ENCODE assay signal across 18 mouse cellular contexts in genomic region chr15:100230655-100231054, GRCm38 (mm10). TPM values are rescaled to one million over a fixed set of nuclear protein-coding genes. Genes with fewer than 3 reads are reported as not detected.
DNase-seq lines count a peak whose midpoint lies in the region; ATAC-seq and TF ChIP-seq lines count a peak whose summit lies in the region.
"Had no signal": no experiment of that assay in that cellular context is flagged by ENCODE, and none has a peak within 500 bp of the region (broad histone marks: within the 10 kb centered on the region; RNA-seq: fewer than 3 reads in every experiment).

No protein-coding gene starts in this region.

- H3K27ac ChIP-seq in liver, adult 2 months (replicated peaks; ENCODE audit: insufficient read depth, low read depth, low read length): no peak overlapping the region
- H3K27ac ChIP-seq in CH12.LX (ENCODE audit: insufficient read depth, low read depth): no peak overlapping the region
- H3K27ac ChIP-seq in liver, postnatal 0 days (ENCODE audit: low read depth): no peak overlapping the region
- H3K27ac ChIP-seq: hindbrain, embryonic 14.5 days; limb, embryonic 15.5 days had no signal

- no peak for TF ChIP-seq EP300 in CH12.LX (IDR thresholded peaks at IDR 0.05; ENCODE audit: low read length)
- no peak for TF ChIP-seq EP300 in liver, postnatal 0 days (IDR thresholded peaks at IDR 0.05; ENCODE audit: low read depth)

- no peak overlapping the region for H3K4me2 ChIP-seq in CH12.LX (ENCODE audit: insufficient read depth, low read depth, poor library complexity, severe bottlenecking)
- H3K4me2 ChIP-seq in liver, postnatal 0 days (ENCODE audit: low read depth, low read length): no peak overlapping the region
- H3K4me2 ChIP-seq: hindbrain, embryonic 14.5 days; limb, embryonic 15.5 days had no signal

- peak; percentile 18 for DNase-seq in liver, adult 2 months (ENCODE audit: extremely low read depth, low read depth, low spot score)
- DNase-seq in liver (no peak), CH12.LX (ENCODE audit: extremely low read depth) (peak; percentile 35), NIH3T3 (ENCODE audit: low read depth) (peak; percentile 12)
- no peak for DNase-seq in liver, postnatal 0 days
- DNase-seq in adrenal gland, postnatal 25 days: no peak
- no peak for DNase-seq in right cerebral cortex, postnatal 25 days
- DNase-seq: adrenal gland, postnatal 36 days; cerebellum, adult 11 months; forebrain, postnatal 0 days; gastrocnemius, postnatal 14 days had no signal

- TF ChIP-seq RAD21 in CH12.LX (IDR thresholded peaks at IDR 0.05; ENCODE audit: low read depth, low read length): no peak; the same call in 1 of the 2 replicates

- peaks cover 17% of the 10 kb centered on the region; the same call in 1 of the 2 replicates for H3K4me1 ChIP-seq in liver, adult 2 months (ENCODE audit: control insufficient read depth, insufficient read depth, low read length)
- peaks cover 3 to 37% of the 10 kb centered on the region in 2 experiments for H3K4me1 ChIP-seq in CH12.LX (ENCODE audit: control insufficient read depth in 1 of 2, insufficient read depth in 2 of 2)
- peaks cover 34% of the 10 kb centered on the region for H3K4me1 ChIP-seq in liver, postnatal 0 days (ENCODE audit: insufficient read depth)

- peaks cover 20% of the 10 kb centered on the region for H3K36me3 ChIP-seq in liver, adult 2 months (ENCODE audit: control insufficient read depth, insufficient read depth, low read length)
- peaks cover 20 to 41% of the 10 kb centered on the region in 2 experiments for H3K36me3 ChIP-seq in CH12.LX (replicated peaks in 1 of 2; ENCODE audit: control insufficient read depth in 1 of 2, insufficient read depth in 1 of 2, low read length in 1 of 2)
- peaks cover 28% of the 10 kb centered on the region for H3K36me3 ChIP-seq in liver, postnatal 0 days (replicated peaks; ENCODE audit: insufficient read depth, low read length)

- dilution Hi-C loops in CH12.LX (cut with MboI; ENCODE audit: extremely low pct_ligation_motif_present, extremely low pct_unique_long_range_greater_than_20kb, low sequenced_read_pairs): no loop called here

- no peaks in the 10 kb centered on the region for H3K27me3 ChIP-seq in liver, adult 2 months (ENCODE audit: control insufficient read depth, insufficient read depth, low read length)
- no peaks in the 10 kb centered on the region for H3K27me3 ChIP-seq in CH12.LX (replicated peaks)
- no peaks in the 10 kb centered on the region for H3K27me3 ChIP-seq in liver, postnatal 0 days (ENCODE audit: insufficient read depth, low read length)
- H3K27me3 ChIP-seq: limb, embryonic 15.5 days; Patski had no signal

- H3K4me3 ChIP-seq in liver, adult 2 months (ENCODE audit: insufficient read depth, low read depth, low read length): no peak overlapping the region
- H3K4me3 ChIP-seq in CH12.LX (replicated peaks in 1 of 3; ENCODE audit: low read depth in 2 of 3, low read length in 2 of 3, poor library complexity in 1 of 3): no peak overlapping the region
- H3K4me3 ChIP-seq in liver, postnatal 0 days (ENCODE audit: low read depth, low read length): no peak overlapping the region
- H3K4me3 ChIP-seq: limb, embryonic 15.5 days had no signal

- in situ Hi-C loops in CH12.LX (cut with MboI; ENCODE audit: low pct_ligation_motif_present, low pct_unique_long_range_greater_than_20kb, low sequenced_read_pairs): no loop called here

- WGBS in liver, adult 2 months: 22% methylated on average over 1 of the region's 1 CpGs
- WGBS in liver, postnatal 0 days (ENCODE audit: insufficient replicate concordance): 53% methylated on average over 1 of the region's 1 CpGs

- TF ChIP-seq POLR2A in liver, adult 2 months (IDR thresholded peaks at IDR 0.05; ENCODE audit: extremely low read depth, insufficient read depth, low read length): no peak
- TF ChIP-seq POLR2A in CH12.LX (IDR thresholded peaks at IDR 0.05; ENCODE audit: low read depth, low read length): no peak

- ATAC-seq in liver, postnatal 0 days: no peak
- ATAC-seq: forebrain, postnatal 0 days; Patski had no signal

- H3K9me3 ChIP-seq in CH12.LX (replicated peaks; ENCODE audit: low read length): no peaks in the 10 kb centered on the region
- no peaks in the 10 kb centered on the region for H3K9me3 ChIP-seq in liver, postnatal 0 days (ENCODE audit: low read length)
- H3K9me3 ChIP-seq: limb, embryonic 15.5 days had no signal

- TF ChIP-seq CTCF in liver, adult 2 months (IDR thresholded peaks at IDR 0.05; ENCODE audit: low read depth, low read length): 0 out of 2 replicates have a peak, but pooled peaks have one; percentile 6
- peak in 1 of 2 experiments; percentile 37; a peak in 1 of 4 replicates for TF ChIP-seq CTCF in CH12.LX (conservative IDR thresholded peaks at IDR 0.05 in 1 of 2, IDR thresholded peaks at IDR 0.05 in 1 of 2; ENCODE audit: low read depth in 2 of 2, low read length in 2 of 2)
- TF ChIP-seq CTCF in liver, postnatal 0 days (IDR thresholded peaks at IDR 0.05; ENCODE audit: low read depth): peak; percentile 38

- no peak overlapping the region for H3K9ac ChIP-seq in liver, adult 2 months (ENCODE audit: low read depth, low read length)
- H3K9ac ChIP-seq in CH12.LX (ENCODE audit: insufficient read depth, low read depth): 0 out of 2 replicates have a peak overlapping the region, but pooled peaks have one; percentile 4
- no peak overlapping the region for H3K9ac ChIP-seq in liver, postnatal 0 days (replicated peaks)
- H3K9ac ChIP-seq: forebrain, postnatal 0 days; hindbrain, embryonic 14.5 days; limb, embryonic 15.5 days had no signal

- H3K79me2 ChIP-seq in liver, adult 2 months (ENCODE audit: control insufficient read depth, insufficient read depth, low read length): peaks cover 39% of the 10 kb centered on the region
- H3K79me2 ChIP-seq in CH12.LX (replicated peaks; ENCODE audit: control insufficient read depth, extremely low read depth, insufficient read depth, poor library complexity, severe bottlenecking): peaks cover 61% of the 10 kb centered on the region

TF ChIP-seq in CH12.LX, 34 proteins besides CTCF, POLR2A, EP300 and RAD21:
- no peak for TF ChIP-seq E2F4 (IDR thresholded peaks at IDR 0.05; ENCODE audit: insufficient replicate concordance, low read depth, low read length)
- no peak for TF ChIP-seq CHD1 (IDR thresholded peaks at IDR 0.05; ENCODE audit: low read depth, low read length)
- TF ChIP-seq SIN3A (IDR thresholded peaks at IDR 0.05; ENCODE audit: low read length): no peak
- TF ChIP-seq MEF2A (IDR thresholded peaks at IDR 0.05; ENCODE audit: borderline replicate concordance, low read depth, low read length): no peak
- no peak for TF ChIP-seq POLR2AphosphoS2 (IDR thresholded peaks at IDR 0.05; ENCODE audit: low read depth, low read length)
- TF ChIP-seq NELFE (IDR thresholded peaks at IDR 0.05; ENCODE audit: low read depth, low read length): no peak
- no peak for TF ChIP-seq KAT2A (IDR thresholded peaks at IDR 0.05; ENCODE audit: insufficient replicate concordance, low read length)
- TF ChIP-seq MAZ (IDR thresholded peaks at IDR 0.05; ENCODE audit: low read depth, low read length): no peak

RNA-seq across cellular contexts. Expression of gene Atf1, which starts 3.0 kb away (rescaled TPM):
- total RNA-seq in liver, adult 2 months (2014; rRNA removed): 11.2 and 16.8 TPM in 2 replicates
- polyA plus RNA-seq in liver, adult 2 months (2012; rRNA removed): 35.1 and 36.3 TPM in 2 replicates
- total RNA-seq in CH12.LX (2012; rRNA removed): 28.0 and 28.2 TPM in 2 replicates
- total RNA-seq in CH12.LX (2014; rRNA removed): 48.4 and 51.1 TPM in 2 replicates
- 111 and 133 TPM in 2 replicates for polyA plus RNA-seq in CH12.LX (2012; ENCODE audit: insufficient read length, low read depth)
- 23.5 and 24.4 TPM in 2 replicates for polyA plus RNA-seq in liver, postnatal 0 days (2015; fragmentation: Nextera tagmentation; extraction: Ambion mirVana)
- total RNA-seq in adrenal gland, postnatal 25 days (2021): 70.7 and 78.1 TPM in 2 replicates

RNA-seq across cellular contexts. Expression of gene Tmprss12, which starts 50.0 kb away (rescaled TPM):
- not detected in 2 replicates for total RNA-seq in liver, adult 2 months (2014; rRNA removed)
- not detected in 2 replicates for polyA plus RNA-seq in liver, adult 2 months (2012; rRNA removed)
- not detected in 2 replicates for total RNA-seq in CH12.LX (2012; rRNA removed)
- total RNA-seq in CH12.LX (2014; rRNA removed): not detected in 2 replicates
- polyA plus RNA-seq in CH12.LX (2012; ENCODE audit: insufficient read length, low read depth): not detected in 2 replicates
- not detected in 2 replicates for polyA plus RNA-seq in liver, postnatal 0 days (2015; fragmentation: Nextera tagmentation; extraction: Ambion mirVana)
- total RNA-seq in adrenal gland, postnatal 25 days (2021): not detected in 2 replicates
- total RNA-seq: adrenal gland, postnatal 36 days; forebrain, postnatal 0 days; gastrocnemius, postnatal 14 days; left cerebral cortex, adult 18-20 months had no signal
- polyA plus RNA-seq: erythroblast, embryonic 14.5 days; forebrain, postnatal 0 days; heart, embryonic 14.5 days; hindbrain, embryonic 14.5 days; limb, embryonic 15.5 days; Patski; small intestine, adult 2 months had no signal

Comparison
In these comparisons a context has a peak if more than half of its experiments do, and no peak if none do; other contexts are left out.
1. DNase-seq: peak in liver, adult 2 months (single experiment), CH12.LX (single experiment) and NIH3T3 (single experiment); none in liver (single experiment), liver, postnatal 0 days (single experiment), adrenal gland, postnatal 25 days (single experiment) and right cerebral cortex, postnatal 25 days (single experiment).